Mouse (Mus musculus): ENCODE measurements around the gene Spata20. TPM values are rescaled to one million over a fixed set of nuclear protein-coding genes. Genes with fewer than 3 reads are reported as not detected.

Gene Spata20
- polyA plus RNA-seq, 1 experiment from 2014 or later, result not detected

Other genes with a start within 250 kb of the Spata20 start
- 0.09 and 0.14 TPM in 2 replicates for gene Wfikkn2, start 240.2 kb downstream of the Spata20 start, polyA plus RNA-seq (2015; fragmentation: Nextera tagmentation; extraction: Ambion mirVana)
- gene Gm21885, start 204.3 kb downstream of the Spata20 start, polyA plus RNA-seq (2015; fragmentation: Nextera tagmentation; extraction: Ambion mirVana), result 0.16 and 0.96 TPM in 2 replicates
- gene Luc7l3, start 164.2 kb downstream of the Spata20 start, polyA plus RNA-seq (2015; fragmentation: Nextera tagmentation; extraction: Ambion mirVana), result 34.8 and 40.6 TPM in 2 replicates
- gene Ankrd40, start 158.2 kb downstream of the Spata20 start, polyA plus RNA-seq (2015; fragmentation: Nextera tagmentation; extraction: Ambion mirVana), result 2.9 and 3.5 TPM in 2 replicates
- 9.4 and 10.2 TPM in 2 replicates for gene Abcc3, start 93.2 kb downstream of the Spata20 start, polyA plus RNA-seq (2015; fragmentation: Nextera tagmentation; extraction: Ambion mirVana)
- gene Cacna1g, start 12.0 kb downstream of the Spata20 start, polyA plus RNA-seq (2015; fragmentation: Nextera tagmentation; extraction: Ambion mirVana), result 1.9 TPM in 2 replicates
- gene Epn3, start 13.8 kb upstream of the Spata20 start, polyA plus RNA-seq (2015; fragmentation: Nextera tagmentation; extraction: Ambion mirVana), result 0.08 TPM in 1 of 2 replicates, not detected in the other
- gene Mycbpap, start 35.6 kb upstream of the Spata20 start, polyA plus RNA-seq (2015; fragmentation: Nextera tagmentation; extraction: Ambion mirVana), result 0.30 TPM in 1 of 2 replicates, not detected in the other
- 1.0 and 1.3 TPM in 2 replicates for gene Rsad1, start 63.1 kb upstream of the Spata20 start, polyA plus RNA-seq (2015; fragmentation: Nextera tagmentation; extraction: Ambion mirVana)
- gene Chad, start 78.9 kb upstream of the Spata20 start, polyA plus RNA-seq (2015; fragmentation: Nextera tagmentation; extraction: Ambion mirVana), result 0.05 and 0.08 TPM in 2 replicates
- 1.4 and 1.5 TPM in 2 replicates for gene Acsf2, start 115.7 kb upstream of the Spata20 start, polyA plus RNA-seq (2015; fragmentation: Nextera tagmentation; extraction: Ambion mirVana)
- 78.4 and 82.0 TPM in 2 replicates for gene Lrrc59, start 143.6 kb upstream of the Spata20 start, polyA plus RNA-seq (2015; fragmentation: Nextera tagmentation; extraction: Ambion mirVana)
- 55.7 and 56.6 TPM in 2 replicates for gene Mrpl27, start 167.6 kb upstream of the Spata20 start, polyA plus RNA-seq (2015; fragmentation: Nextera tagmentation; extraction: Ambion mirVana)
- gene Eme1, start 167.8 kb upstream of the Spata20 start, polyA plus RNA-seq (2015; fragmentation: Nextera tagmentation; extraction: Ambion mirVana), result 10.4 and 11.6 TPM in 2 replicates
- 1.9 and 2.6 TPM in 2 replicates for gene Xylt2, start 191.3 kb upstream of the Spata20 start, polyA plus RNA-seq (2015; fragmentation: Nextera tagmentation; extraction: Ambion mirVana)
- gene Gm11541, start 218.3 kb upstream of the Spata20 start, polyA plus RNA-seq (2015; fragmentation: Nextera tagmentation; extraction: Ambion mirVana), result not detected in 2 replicates

Data from liver, embryonic 16.5 days (tissue).